Mouse (Mus musculus) adrenal gland, postnatal 25 days (tissue): ENCODE results near the gene 1700020L24Rik. TPM values are rescaled to one million over a fixed set of nuclear protein-coding genes. Genes with fewer than 3 reads are reported as not detected.
A peak's percentile ranks its signal among the peaks of the same experiment; 100 is the strongest.

Experiments
- DNase-seq: peaks from one replicate; pipeline ENCODE4 v3.0.0; 2021; ENCODE audit warnings: mixed read lengths
- long read RNA-seq: library from polyadenylated mRNA; stranded (forward); transcript quantifications from one replicate; pipeline ENCODE4 v2.0.0, GENCODE M21; 2021
- total RNA-seq: library from RNA; stranded (reverse); gene quantifications from 2 replicates; pipeline ENCODE4 v1.2.3, GENCODE M21; 2021

Gene 1700020L24Rik
- total RNA-seq: 0.43 TPM in 1 of 2 replicates, not detected in the other
- long read RNA-seq: 0 reads

GRCm38 (mm10) chr11:83437377-83437776 is at the start of gene 1700020L24Rik:
1700020L24Rik (plus strand) TSS chr11:83437677.
- DNase-seq: no peak

GRCm38 (mm10) chr11:83393062-83393461 is 44.4 kb upstream of the 1700020L24Rik start:
- DNase-seq: no peak

- DNase-seq: no peak
Observed at GRCm38 (mm10) chr11:83394802-83395439, 42.6 kb upstream of the 1700020L24Rik start.

GRCm38 (mm10) chr11:83397626-83398025 is 39.9 kb upstream of the 1700020L24Rik start:
- DNase-seq: no peak

GRCm38 (mm10) chr11:83398724-83399123 is 38.8 kb upstream of the 1700020L24Rik start:
- DNase-seq: no peak

- no peak for DNase-seq
Observed at GRCm38 (mm10) chr11:83403787-83404186, 33.7 kb upstream of the 1700020L24Rik start.

GRCm38 (mm10) chr11:83406391-83406790 is 31.1 kb upstream of the 1700020L24Rik start:
- DNase-seq: no peak

GRCm38 (mm10) chr11:83408242-83408641 is 29.2 kb upstream of the 1700020L24Rik start:
- no peak for DNase-seq

GRCm38 (mm10) chr11:83409087-83409754 is 28.3 kb upstream of the 1700020L24Rik start, which contains the start of gene Rasl10b:
Rasl10b (plus strand) TSS chr11:83409137.
- peak; percentile 48 for DNase-seq

- no peak for DNase-seq
Observed at GRCm38 (mm10) chr11:83409792-83410291, 27.6 kb upstream of the 1700020L24Rik start.

GRCm38 (mm10) chr11:83410510-83410909 is 27.0 kb upstream of the 1700020L24Rik start:
- no peak for DNase-seq

GRCm38 (mm10) chr11:83417080-83417479 is 20.4 kb upstream of the 1700020L24Rik start:
- peak; percentile 65 for DNase-seq

GRCm38 (mm10) chr11:83417708-83418107 is 19.8 kb upstream of the 1700020L24Rik start:
- DNase-seq: no peak

- no peak for DNase-seq
Observed at GRCm38 (mm10) chr11:83418566-83418965, 18.9 kb upstream of the 1700020L24Rik start.

GRCm38 (mm10) chr11:83420338-83420737 is 17.1 kb upstream of the 1700020L24Rik start:
- no peak for DNase-seq

GRCm38 (mm10) chr11:83421305-83421704 is 16.2 kb upstream of the 1700020L24Rik start:
- peak; percentile 82 for DNase-seq

- peak; percentile 69 for DNase-seq
Observed at GRCm38 (mm10) chr11:83424681-83425080, 12.8 kb upstream of the 1700020L24Rik start.

GRCm38 (mm10) chr11:83426964-83427363 is 10.5 kb upstream of the 1700020L24Rik start:
- no peak for DNase-seq

- no peak for DNase-seq
Observed at GRCm38 (mm10) chr11:83429355-83429754, 8.1 kb upstream of the 1700020L24Rik start, which contains the start of gene Gas2l2. Gas2l2 (minus strand) TSS chr11:83429455.

- no peak for DNase-seq
Observed at GRCm38 (mm10) chr11:83432533-83432932, 4.9 kb upstream of the 1700020L24Rik start.

GRCm38 (mm10) chr11:83439426-83440060 is 2.1 kb downstream of the 1700020L24Rik start:
- DNase-seq: no peak
